Mouse (Mus musculus): ENCODE results near the gene Lman2l.

The Lman2l gene

GRCm38 (mm10) chr1:36444471-36445464 is at the start of gene Lman2l:
Gene Lman2l (minus strand): TSS chr1:36445271.
- peak; percentile 88 to 97 for DNase-seq (ENCODE audit: low spot score in 2 of 2)

- no peak for DNase-seq (ENCODE audit: low spot score in 2 of 2)
Measured at GRCm38 (mm10) chr1:36493299-36493698, 48.2 kb upstream of the Lman2l start.

GRCm38 (mm10) chr1:36492416-36493139 is 47.5 kb upstream of the Lman2l start:
- DNase-seq (ENCODE audit: low spot score in 2 of 2) = no peak

- no peak for DNase-seq (ENCODE audit: low spot score in 2 of 2)
Measured at GRCm38 (mm10) chr1:36489661-36490060, 44.6 kb upstream of the Lman2l start.

GRCm38 (mm10) chr1:36487111-36487510 is 42.0 kb upstream of the Lman2l start:
- no peak for DNase-seq (ENCODE audit: low spot score in 2 of 2)

GRCm38 (mm10) chr1:36485080-36485479 is 40.0 kb upstream of the Lman2l start:
- DNase-seq (ENCODE audit: low spot score in 2 of 2) = no peak

GRCm38 (mm10) chr1:36483825-36484224 is 38.8 kb upstream of the Lman2l start:
- DNase-seq (ENCODE audit: low spot score in 2 of 2) = no peak

- no peak for DNase-seq (ENCODE audit: low spot score in 2 of 2)
Measured at GRCm38 (mm10) chr1:36479903-36480899, 35.1 kb upstream of the Lman2l start.

GRCm38 (mm10) chr1:36478343-36478795 is 33.3 kb upstream of the Lman2l start:
- DNase-seq (ENCODE audit: low spot score in 2 of 2) = no peak

GRCm38 (mm10) chr1:36476426-36476825 is 31.4 kb upstream of the Lman2l start:
- no peak for DNase-seq (ENCODE audit: low spot score in 2 of 2)

- DNase-seq (ENCODE audit: low spot score in 2 of 2) = no peak
Measured at GRCm38 (mm10) chr1:36475480-36476110, 30.5 kb upstream of the Lman2l start.

GRCm38 (mm10) chr1:36474646-36475045 is 29.6 kb upstream of the Lman2l start:
- DNase-seq (ENCODE audit: low spot score in 2 of 2) = no peak

- DNase-seq (ENCODE audit: low spot score in 2 of 2) = no peak
Measured at GRCm38 (mm10) chr1:36473211-36473780, 28.2 kb upstream of the Lman2l start.

- DNase-seq (ENCODE audit: low spot score in 2 of 2) = no peak
Measured at GRCm38 (mm10) chr1:36472106-36472440, 27.0 kb upstream of the Lman2l start.

- DNase-seq (ENCODE audit: low spot score in 2 of 2) = peak; percentile 76 to 90
Measured at GRCm38 (mm10) chr1:36471181-36472105, 26.4 kb upstream of the Lman2l start, which contains the start of gene Cnnm4. Gene Cnnm4 (plus strand): TSS chr1:36471620.

- no peak for DNase-seq (ENCODE audit: low spot score in 2 of 2)
Measured at GRCm38 (mm10) chr1:36469811-36470444, 24.9 kb upstream of the Lman2l start.

- no peak for DNase-seq (ENCODE audit: low spot score in 2 of 2)
Measured at GRCm38 (mm10) chr1:36467446-36467845, 22.4 kb upstream of the Lman2l start.

- no peak for DNase-seq (ENCODE audit: low spot score in 2 of 2)
Measured at GRCm38 (mm10) chr1:36465641-36466160, 20.6 kb upstream of the Lman2l start.

GRCm38 (mm10) chr1:36461829-36462228 is 16.8 kb upstream of the Lman2l start:
- DNase-seq (ENCODE audit: low spot score in 2 of 2) = no peak
